ENCODE assay signal across 9 mouse cellular contexts in genomic region chr5:21528068-21528842, GRCm38 (mm10). TPM values are rescaled to one million over a fixed set of nuclear protein-coding genes. Genes with fewer than 3 reads are reported as not detected.
A peak's percentile ranks its signal among the peaks of the same experiment; 100 is the strongest.
DNase-seq lines count a peak whose midpoint lies in the region; ATAC-seq and TF ChIP-seq lines count a peak whose summit lies in the region.
"Had no signal": no experiment of that assay in that cellular context is flagged by ENCODE, and none has a peak within 500 bp of the region (broad histone marks: within the 10 kb centered on the region; RNA-seq: fewer than 3 reads in every experiment).

No protein-coding gene starts in this region.

- WGBS in lung, adult 2 months: 66% methylated on average over 15 of the region's 15 CpGs
- WGBS in kidney, embryonic 15.5 days: 68% methylated on average over 15 of the region's 15 CpGs
- WGBS in stomach, embryonic 14.5 days: 68% methylated on average over 15 of the region's 15 CpGs

- H3K9me3 ChIP-seq in kidney, embryonic 15.5 days (replicated peaks): no peaks in the 10 kb centered on the region
- H3K9me3 ChIP-seq in stomach, embryonic 14.5 days (ENCODE audit: control insufficient read depth, low read depth, low read length): no peaks in the 10 kb centered on the region

- DNase-seq in lung, adult 18-20 months: peak; percentile 17 to 23
- DNase-seq in lung, adult 2 months: no peak
- peak; percentile 19 for DNase-seq in gastrocnemius, postnatal 25 days
- no peak for DNase-seq in urinary bladder, postnatal 4 days (ENCODE audit: low spot score in 2 of 2)

- H3K4me3 ChIP-seq in lung, adult 2 months (replicated peaks; ENCODE audit: extremely low read depth, low read depth, low read length): no peak overlapping the region
- no peak overlapping the region for H3K4me3 ChIP-seq in kidney, embryonic 15.5 days (replicated peaks)
- H3K4me3 ChIP-seq in stomach, embryonic 14.5 days (ENCODE audit: low read depth, low read length): no peak overlapping the region

- peaks cover 3% of the 10 kb centered on the region for H3K4me1 ChIP-seq in lung, adult 2 months (ENCODE audit: control insufficient read depth, insufficient read depth, low read length)
- H3K4me1 ChIP-seq in kidney, embryonic 15.5 days: 0 out of 2 replicates have a peak, but pooled peaks cover 9% of the 10 kb centered on the region
- peaks cover 6% of the 10 kb centered on the region; the same call in 1 of the 2 replicates for H3K4me1 ChIP-seq in stomach, embryonic 14.5 days (ENCODE audit: control insufficient read depth, insufficient read depth, low read length)

- H3K27me3 ChIP-seq in kidney, embryonic 15.5 days: no peaks in the 10 kb centered on the region
- no peaks in the 10 kb centered on the region for H3K27me3 ChIP-seq in stomach, embryonic 14.5 days (ENCODE audit: control insufficient read depth, insufficient read depth, low read length)

- no peak; the same call in 1 of the 2 replicates for TF ChIP-seq POLR2A in lung, adult 2 months (IDR thresholded peaks at IDR 0.05; ENCODE audit: borderline replicate concordance, extremely low read depth, low read depth, low read length)

- peak overlapping the region; percentile 86 for H3K27ac ChIP-seq in kidney, embryonic 15.5 days
- H3K27ac ChIP-seq in stomach, embryonic 14.5 days (ENCODE audit: low read length): peak overlapping the region; percentile 82
- H3K27ac ChIP-seq: macrophage had no signal

- no peaks in the 10 kb centered on the region for H3K36me3 ChIP-seq in kidney, embryonic 15.5 days
- no peaks in the 10 kb centered on the region for H3K36me3 ChIP-seq in stomach, embryonic 14.5 days (ENCODE audit: control insufficient read depth, insufficient read depth, low read length)

- no peak for TF ChIP-seq CTCF in lung, adult 2 months (IDR thresholded peaks at IDR 0.05; ENCODE audit: insufficient read depth, low read length)

- no peak overlapping the region for H3K4me2 ChIP-seq in kidney, embryonic 15.5 days
- no peak overlapping the region for H3K4me2 ChIP-seq in stomach, embryonic 14.5 days (replicated peaks; ENCODE audit: low read depth, low read length)

- ATAC-seq in kidney, embryonic 15.5 days (replicated peaks; ENCODE audit: low FRiP score): peak; percentile 91
- ATAC-seq in stomach, embryonic 14.5 days (ENCODE audit: insufficient number of reproducible peaks, insufficient read depth, low FRiP score, low read depth): peak; percentile 82; the same call in 1 of the 2 replicates
- no peak for ATAC-seq in inflammation-experienced regulatory T-cells, adult 6 months

- H3K9ac ChIP-seq in kidney, embryonic 15.5 days: no peak overlapping the region
- H3K9ac ChIP-seq in stomach, embryonic 14.5 days (replicated peaks; ENCODE audit: low read depth, low read length): no peak overlapping the region

RNA-seq across cellular contexts. Expression of gene Lrrc17, which starts 15.1 kb away (rescaled TPM):
- polyA plus RNA-seq in lung, adult 2 months (2012; rRNA removed): 3.7 and 4.6 TPM in 2 replicates
- 1 to 10 TPM; 2.4 to 4.7 TPM for total RNA-seq in gastrocnemius, postnatal 25 days (2021)
- 42.4 and 47.4 TPM in 2 replicates for polyA plus RNA-seq in kidney, embryonic 15.5 days (2015; fragmentation: Nextera tagmentation; extraction: Ambion mirVana)
- 66.1 and 70.1 TPM in 2 replicates for polyA plus RNA-seq in stomach, embryonic 14.5 days (2014; fragmentation: Nextera tagmentation; extraction: Ambion mirVana)
- not detected for polyA plus RNA-seq in inflammation-experienced regulatory T-cells, adult 6 months (2017; shearing (Covaris generic))
- polyA plus RNA-seq: cortical plate, adult 2 months; macrophage had no signal

Comparison
In these comparisons a context has a peak if more than half of its experiments do, and no peak if none do; other contexts are left out.
1. DNase-seq: peak in lung, adult 18-20 months (2 of 2) and gastrocnemius, postnatal 25 days (single experiment); none in lung, adult 2 months (single experiment) and urinary bladder, postnatal 4 days (0 of 2).